13 mouse cellular contexts compared by ENCODE assay signal in genomic region chr6:91965060-91965459, GRCm38 (mm10).
"Had no signal": no experiment of that assay in that cellular context is flagged by ENCODE, and none has a peak within 500 bp of the region (broad histone marks: within the 10 kb centered on the region; RNA-seq: fewer than 3 reads in every experiment).

No protein-coding gene starts in this region.

- H3K27me3 ChIP-seq: midbrain, embryonic 12.5 days; neural tube, embryonic 12.5 days; stomach, embryonic 15.5 days had no signal

- ATAC-seq: midbrain, embryonic 16.5 days had no signal

- DNase-seq: lung, adult 18-20 months; lung, embryonic 14.5 days; lung, postnatal 10 days; lung, postnatal 4 days; midbrain, embryonic 14.5 days; right cerebral cortex, postnatal 14 days; thymus, adult 2 months; thymus, postnatal 25 days; thymus, postnatal 4 days had no signal
